Comparison of ENCODE assay signal across 9 mouse cellular contexts in genomic region chr4:82538815-82539214, GRCm38 (mm10).
DNase-seq lines count a peak whose midpoint lies in the region; ATAC-seq lines count a peak whose summit lies in the region.
"Had no signal": no experiment of that assay in that cellular context is flagged by ENCODE, and none has a peak within 500 bp of the region (broad histone marks: within the 10 kb centered on the region; RNA-seq: fewer than 3 reads in every experiment).

No protein-coding gene starts in this region.

- no peaks in the 10 kb centered on the region for H3K27me3 ChIP-seq in lung, embryonic 15.5 days
- H3K27me3 ChIP-seq in heart, embryonic 12.5 days (replicated peaks), result no peaks in the 10 kb centered on the region
- no peaks in the 10 kb centered on the region for H3K27me3 ChIP-seq in limb, embryonic 15.5 days
- H3K27me3 ChIP-seq in stomach, embryonic 16.5 days (ENCODE audit: control insufficient read depth, insufficient read depth, low read length), result peaks cover 17% of the 10 kb centered on the region
- H3K27me3 ChIP-seq: Patski had no signal

- H3K4me1 ChIP-seq in lung, embryonic 15.5 days, result peaks cover 54% of the 10 kb centered on the region
- H3K4me1 ChIP-seq in heart, embryonic 12.5 days (replicated peaks), result peaks cover 59% of the 10 kb centered on the region
- peaks cover 60% of the 10 kb centered on the region for H3K4me1 ChIP-seq in limb, embryonic 15.5 days
- H3K4me1 ChIP-seq in stomach, embryonic 16.5 days (ENCODE audit: control insufficient read depth, insufficient read depth, low read length), result peaks cover 21% of the 10 kb centered on the region

- no peaks in the 10 kb centered on the region for H3K36me3 ChIP-seq in lung, embryonic 15.5 days
- no peaks in the 10 kb centered on the region for H3K36me3 ChIP-seq in heart, embryonic 12.5 days
- no peaks in the 10 kb centered on the region for H3K36me3 ChIP-seq in limb, embryonic 15.5 days
- H3K36me3 ChIP-seq in stomach, embryonic 16.5 days (ENCODE audit: control insufficient read depth, insufficient read depth, low read length), result no peaks in the 10 kb centered on the region

- WGBS in lung, embryonic 15.5 days, result 11% methylated on average over 9 of the region's 9 CpGs
- 4% methylated on average over 9 of the region's 9 CpGs for WGBS in heart, embryonic 12.5 days
- 3% methylated on average over 9 of the region's 9 CpGs for WGBS in limb, embryonic 15.5 days
- whole genome bisulfite sequencing in stomach, embryonic 16.5 days, result 12% methylated on average over 9 of the region's 9 CpGs

- no peaks in the 10 kb centered on the region for H3K9me3 ChIP-seq in lung, embryonic 15.5 days
- no peaks in the 10 kb centered on the region for H3K9me3 ChIP-seq in heart, embryonic 12.5 days (replicated peaks)
- H3K9me3 ChIP-seq in limb, embryonic 15.5 days, result no peaks in the 10 kb centered on the region
- no peaks in the 10 kb centered on the region for H3K9me3 ChIP-seq in stomach, embryonic 16.5 days (replicated peaks; ENCODE audit: control insufficient read depth, low read length)

- DNase-seq in lung, postnatal 25 days (ENCODE audit: low spot score), result no peak
- DNase-seq in layer of hippocampus, adult 11-12 months (ENCODE audit: low spot score), result no peak
- no peak for DNase-seq in urinary bladder, postnatal 25 days (ENCODE audit: low spot score)
- DNase-seq in right cerebral cortex, adult 18-20 months, result no peak

- H3K4me3 ChIP-seq in lung, embryonic 15.5 days, result peak overlapping the region; percentile 33
- H3K4me3 ChIP-seq in heart, embryonic 12.5 days, result peak overlapping the region; percentile 53
- peak overlapping the region; percentile 41 for H3K4me3 ChIP-seq in limb, embryonic 15.5 days
- H3K4me3 ChIP-seq in stomach, embryonic 16.5 days (replicated peaks; ENCODE audit: low read length), result peak overlapping the region; percentile 41

- H3K4me2 ChIP-seq in lung, embryonic 15.5 days, result peak overlapping the region; percentile 76
- H3K4me2 ChIP-seq in heart, embryonic 12.5 days, result peak overlapping the region; percentile 96
- peak overlapping the region; percentile 69 for H3K4me2 ChIP-seq in limb, embryonic 15.5 days
- peak overlapping the region; percentile 72 for H3K4me2 ChIP-seq in stomach, embryonic 16.5 days (ENCODE audit: low read depth, low read length)

- peak overlapping the region; percentile 48 for H3K9ac ChIP-seq in lung, embryonic 15.5 days
- H3K9ac ChIP-seq in heart, embryonic 12.5 days, result peak overlapping the region; percentile 83
- peak overlapping the region; percentile 42 for H3K9ac ChIP-seq in limb, embryonic 15.5 days
- H3K9ac ChIP-seq in stomach, embryonic 16.5 days (ENCODE audit: low read length), result peak overlapping the region; percentile 61

- H3K27ac ChIP-seq in lung, embryonic 15.5 days, result peak overlapping the region; percentile 65
- H3K27ac ChIP-seq in heart, embryonic 12.5 days (ENCODE audit: poor library complexity, severe bottlenecking), result no peak overlapping the region
- H3K27ac ChIP-seq in limb, embryonic 15.5 days, result peak overlapping the region; percentile 74
- H3K27ac ChIP-seq in stomach, embryonic 16.5 days (ENCODE audit: low read length), result no peak overlapping the region

- no peak for ATAC-seq in lung, embryonic 15.5 days (ENCODE audit: borderline replicate concordance, extremely low read depth, low FRiP score, low TSS enrichment)
- no peak for ATAC-seq in heart, embryonic 12.5 days (ENCODE audit: insufficient number of reproducible peaks, low FRiP score)
- no peak for ATAC-seq in limb, embryonic 15.5 days (ENCODE audit: insufficient number of reproducible peaks, low FRiP score, low TSS enrichment, low read depth)
- ATAC-seq in stomach, embryonic 16.5 days (ENCODE audit: insufficient read depth, low FRiP score), result no peak
- ATAC-seq: Patski had no signal

Comparison
In these comparisons a context has a peak if more than half of its experiments do, and no peak if none do; other contexts are left out.
1. H3K27ac ChIP-seq: peak in lung, embryonic 15.5 days (single experiment) and limb, embryonic 15.5 days (single experiment); none in heart, embryonic 12.5 days (single experiment) and stomach, embryonic 16.5 days (single experiment).
2. Peak in every context shown above with its lines, with median percentiles within 50 percentile points of each other: H3K4me2 ChIP-seq, H3K4me3 ChIP-seq and H3K9ac ChIP-seq.